Comparison of ENCODE assay signal across 8 mouse cellular contexts in genomic region chr8:109693146-109693900, GRCm38 (mm10). TPM values are rescaled to one million over a fixed set of nuclear protein-coding genes. Genes with fewer than 3 reads are reported as not detected.
A peak's percentile ranks its signal among the peaks of the same experiment; 100 is the strongest.
DNase-seq lines count a peak whose midpoint lies in the region; ATAC-seq and TF ChIP-seq lines count a peak whose summit lies in the region.

Ist1 (minus strand) TSS chr8:109693260.

- H3K9ac ChIP-seq in CH12.LX (ENCODE audit: insufficient read depth, low read depth) = peak within 1 kb of the TSS; percentile 81
- peak within 1 kb of the TSS; percentile 97 for H3K9ac ChIP-seq in forebrain, embryonic 11.5 days (ENCODE audit: low read length)
- H3K9ac ChIP-seq in heart, embryonic 16.5 days (ENCODE audit: low read length) = peak within 1 kb of the TSS; percentile 88
- H3K9ac ChIP-seq in liver, embryonic 15.5 days = peak within 1 kb of the TSS; percentile 94
- peak within 1 kb of the TSS; percentile 99 for H3K9ac ChIP-seq in neural tube, embryonic 12.5 days

- H3K9me3 ChIP-seq in CH12.LX (replicated peaks; ENCODE audit: low read length) = no peaks in the 10 kb centered on the region
- no peaks in the 10 kb centered on the region for H3K9me3 ChIP-seq in forebrain, embryonic 11.5 days (ENCODE audit: control insufficient read depth, low read length)
- no peaks in the 10 kb centered on the region for H3K9me3 ChIP-seq in heart, embryonic 16.5 days (replicated peaks; ENCODE audit: control insufficient read depth, low read length)
- no peaks in the 10 kb centered on the region for H3K9me3 ChIP-seq in liver, embryonic 15.5 days (replicated peaks)
- H3K9me3 ChIP-seq in neural tube, embryonic 12.5 days = no peaks in the 10 kb centered on the region

- dilution Hi-C loops in CH12.LX (cut with MboI; ENCODE audit: extremely low pct_ligation_motif_present, extremely low pct_unique_long_range_greater_than_20kb, low sequenced_read_pairs) = no loop called here

- TF ChIP-seq EP300 in CH12.LX (IDR thresholded peaks at IDR 0.05; ENCODE audit: low read length) = no peak

- no peak for TF ChIP-seq RAD21 in CH12.LX (IDR thresholded peaks at IDR 0.05; ENCODE audit: low read depth, low read length)

- H3K27me3 ChIP-seq in CH12.LX (replicated peaks) = peaks cover 6% of the 10 kb centered on the region
- no peaks in the 10 kb centered on the region for H3K27me3 ChIP-seq in forebrain, embryonic 11.5 days (ENCODE audit: control insufficient read depth, insufficient read depth, low read length)
- no peaks in the 10 kb centered on the region for H3K27me3 ChIP-seq in heart, embryonic 16.5 days (ENCODE audit: control insufficient read depth, insufficient read depth, low read length)
- no peaks in the 10 kb centered on the region for H3K27me3 ChIP-seq in liver, embryonic 15.5 days
- no peaks in the 10 kb centered on the region for H3K27me3 ChIP-seq in neural tube, embryonic 12.5 days (replicated peaks)

- peaks cover 2 to 11% of the 10 kb centered on the region in 2 experiments for H3K36me3 ChIP-seq in CH12.LX (replicated peaks in 1 of 2; ENCODE audit: control insufficient read depth in 1 of 2, insufficient read depth in 1 of 2, low read length in 1 of 2)
- no peaks in the 10 kb centered on the region for H3K36me3 ChIP-seq in forebrain, embryonic 11.5 days (ENCODE audit: control insufficient read depth, insufficient read depth, low read length)
- no peaks in the 10 kb centered on the region for H3K36me3 ChIP-seq in heart, embryonic 16.5 days (ENCODE audit: control insufficient read depth, insufficient read depth)
- no peaks in the 10 kb centered on the region for H3K36me3 ChIP-seq in liver, embryonic 15.5 days (replicated peaks)
- no peaks in the 10 kb centered on the region for H3K36me3 ChIP-seq in neural tube, embryonic 12.5 days

- H3K4me3 ChIP-seq in CH12.LX (replicated peaks in 1 of 3; ENCODE audit: low read depth in 2 of 3, low read length in 2 of 3, poor library complexity in 1 of 3) = peak within 1 kb of the TSS; percentile 92 to 99 (median 98)
- H3K4me3 ChIP-seq in forebrain, embryonic 11.5 days (ENCODE audit: low read depth, low read length) = peak within 1 kb of the TSS; percentile 97
- peak within 1 kb of the TSS; percentile 70 for H3K4me3 ChIP-seq in heart, embryonic 16.5 days (ENCODE audit: low read length)
- peak within 1 kb of the TSS; percentile 99 for H3K4me3 ChIP-seq in liver, embryonic 15.5 days (replicated peaks)
- H3K4me3 ChIP-seq in neural tube, embryonic 12.5 days = peak within 1 kb of the TSS; percentile 100

- DNase-seq in CH12.LX (ENCODE audit: extremely low read depth) = peak; percentile 98
- DNase-seq in c-Kit-positive CD71-positive TER-119-negative erythroid progenitor cells, embryonic 14.5 days (ENCODE audit: low read depth) = peak; percentile 100
- DNase-seq in forebrain, embryonic 11.5 days (ENCODE audit: low spot score) = peak; percentile 99
- DNase-seq in kidney, postnatal 36 days = peak; percentile 98 to 99
- peak; percentile 98 for DNase-seq in telencephalon, adult 2 months (ENCODE audit: low read depth, low spot score)

- peak; percentile 94 for TF ChIP-seq POLR2A in CH12.LX (IDR thresholded peaks at IDR 0.05; ENCODE audit: low read depth, low read length)

- peak within 1 kb of the TSS; percentile 53 for H3K27ac ChIP-seq in CH12.LX (ENCODE audit: insufficient read depth, low read depth)
- H3K27ac ChIP-seq in forebrain, embryonic 11.5 days (ENCODE audit: low read depth, low read length) = peak within 1 kb of the TSS; percentile 41; the same call in 1 of the 2 replicates
- peak within 1 kb of the TSS; percentile 83 for H3K27ac ChIP-seq in heart, embryonic 16.5 days (ENCODE audit: low read length)
- H3K27ac ChIP-seq in liver, embryonic 15.5 days (replicated peaks) = peak within 1 kb of the TSS; percentile 87
- no peak within 1 kb of the TSS for H3K27ac ChIP-seq in neural tube, embryonic 12.5 days

- TF ChIP-seq CTCF in CH12.LX (conservative IDR thresholded peaks at IDR 0.05 in 1 of 2, IDR thresholded peaks at IDR 0.05 in 1 of 2; ENCODE audit: low read depth in 2 of 2, low read length in 2 of 2) = no peak

- peaks cover 40% of the 10 kb centered on the region for H3K79me2 ChIP-seq in CH12.LX (replicated peaks; ENCODE audit: control insufficient read depth, extremely low read depth, insufficient read depth, poor library complexity, severe bottlenecking)

- under 1% methylated on average over 57 of the region's 57 CpGs for WGBS in forebrain, embryonic 11.5 days
- WGBS in heart, embryonic 16.5 days = under 1% methylated on average over 57 of the region's 57 CpGs
- WGBS in liver, embryonic 15.5 days (ENCODE audit: insufficient replicate concordance) = under 1% methylated on average over 57 of the region's 57 CpGs
- WGBS in neural tube, embryonic 12.5 days = under 1% methylated on average over 57 of the region's 57 CpGs

- peak; percentile 98 for ATAC-seq in forebrain, embryonic 11.5 days (replicated peaks; ENCODE audit: low FRiP score)
- peak; percentile 99 for ATAC-seq in heart, embryonic 16.5 days (replicated peaks; ENCODE audit: extremely low read depth, insufficient read depth, low FRiP score)
- peak; percentile 99 for ATAC-seq in liver, embryonic 15.5 days (ENCODE audit: insufficient read depth)
- ATAC-seq in neural tube, embryonic 12.5 days (ENCODE audit: low FRiP score, low read depth) = peak; percentile 98

- in situ Hi-C loops in CH12.LX (cut with MboI; ENCODE audit: low pct_ligation_motif_present, low pct_unique_long_range_greater_than_20kb, low sequenced_read_pairs) = no loop called here

- peaks cover 11 to 33% of the 10 kb centered on the region in 2 experiments for H3K4me1 ChIP-seq in CH12.LX (ENCODE audit: control insufficient read depth in 1 of 2, insufficient read depth in 2 of 2)
- peaks cover 4% of the 10 kb centered on the region; the same call in 1 of the 2 replicates for H3K4me1 ChIP-seq in forebrain, embryonic 11.5 days (replicated peaks; ENCODE audit: control insufficient read depth, insufficient read depth, low read length)
- peaks cover 21% of the 10 kb centered on the region for H3K4me1 ChIP-seq in heart, embryonic 16.5 days (ENCODE audit: control insufficient read depth, insufficient read depth, low read length)
- peaks cover 32% of the 10 kb centered on the region for H3K4me1 ChIP-seq in liver, embryonic 15.5 days (replicated peaks)
- peaks cover 20% of the 10 kb centered on the region for H3K4me1 ChIP-seq in neural tube, embryonic 12.5 days

- H3K4me2 ChIP-seq in CH12.LX (ENCODE audit: insufficient read depth, low read depth, poor library complexity, severe bottlenecking) = peak within 1 kb of the TSS; percentile 94
- peak within 1 kb of the TSS; percentile 66 for H3K4me2 ChIP-seq in forebrain, embryonic 11.5 days (ENCODE audit: low read depth, low read length, severe bottlenecking)
- peak within 1 kb of the TSS; percentile 81 for H3K4me2 ChIP-seq in heart, embryonic 16.5 days (ENCODE audit: low read depth, low read length)
- H3K4me2 ChIP-seq in liver, embryonic 15.5 days = peak within 1 kb of the TSS; percentile 89
- H3K4me2 ChIP-seq in neural tube, embryonic 12.5 days (replicated peaks) = peak within 1 kb of the TSS; percentile 84

TF ChIP-seq in CH12.LX, 34 proteins besides CTCF, POLR2A, EP300 and RAD21 (continues in another document):
- TF ChIP-seq ZKSCAN1 (IDR thresholded peaks at IDR 0.05; ENCODE audit: borderline replicate concordance, low read depth, low read length) = no peak; the same call in 1 of the 2 replicates
- TF ChIP-seq PAX5 (IDR thresholded peaks at IDR 0.05; ENCODE audit: low read length) = no peak
- TF ChIP-seq E2F4 (IDR thresholded peaks at IDR 0.05; ENCODE audit: insufficient replicate concordance, low read depth, low read length) = 0 out of 2 replicates have a peak, but pooled peaks have one; percentile 29
- peak; percentile 79 for TF ChIP-seq IRF4 (IDR thresholded peaks at IDR 0.05; ENCODE audit: low read depth, low read length)
- TF ChIP-seq RCOR1 (conservative IDR thresholded peaks at IDR 0.05; ENCODE audit: low read depth, low read length) = 0 out of 2 replicates have a peak, but pooled peaks have one; percentile 14
- peak; percentile 88 for TF ChIP-seq CHD2 (IDR thresholded peaks at IDR 0.05; ENCODE audit: low read length)
- peak; percentile 82; the same call in 1 of the 2 replicates for TF ChIP-seq MXI1 (IDR thresholded peaks at IDR 0.05; ENCODE audit: low read depth, low read length)
- no peak for TF ChIP-seq ZC3H11A (IDR thresholded peaks at IDR 0.05; ENCODE audit: low read depth, low read length)
- TF ChIP-seq UBTF (IDR thresholded peaks at IDR 0.05; ENCODE audit: low read depth, low read length) = peak; percentile 69; the same call in 1 of the 2 replicates
- peak; percentile 79 for TF ChIP-seq MAX (IDR thresholded peaks at IDR 0.05; ENCODE audit: low read length)
- TF ChIP-seq SMC3 (IDR thresholded peaks at IDR 0.05; ENCODE audit: low read depth, low read length) = no peak
- peak; percentile 47; the same call in 1 of the 2 replicates for TF ChIP-seq POLR2AphosphoS2 (IDR thresholded peaks at IDR 0.05; ENCODE audit: low read depth, low read length)
- peak; percentile 73 for TF ChIP-seq ELF1 (IDR thresholded peaks at IDR 0.05; ENCODE audit: low read depth, low read length)
- TF ChIP-seq TBP (conservative IDR thresholded peaks at IDR 0.05; ENCODE audit: low read depth, low read length) = peak; percentile 95
- TF ChIP-seq USF2 (conservative IDR thresholded peaks at IDR 0.05; ENCODE audit: low read depth, low read length) = no peak; the same call in 1 of the 2 replicates
- peak; percentile 73 for TF ChIP-seq HCFC1 (IDR thresholded peaks at IDR 0.05; ENCODE audit: low read depth, low read length)
- no peak for TF ChIP-seq GABPA (IDR thresholded peaks at IDR 0.05; ENCODE audit: insufficient replicate concordance, low read depth, low read length)
- peak; percentile 96 for TF ChIP-seq KAT2A (IDR thresholded peaks at IDR 0.05; ENCODE audit: insufficient replicate concordance, low read length)
- TF ChIP-seq MEF2A (IDR thresholded peaks at IDR 0.05; ENCODE audit: borderline replicate concordance, low read depth, low read length) = peak; percentile 61
- peak; percentile 65; the same call in 1 of the 2 replicates for TF ChIP-seq NRF1 (IDR thresholded peaks at IDR 0.05; ENCODE audit: low read depth, low read length)
- peak; percentile 93 for TF ChIP-seq NELFE (IDR thresholded peaks at IDR 0.05; ENCODE audit: low read depth, low read length)
- TF ChIP-seq ZMIZ1 (IDR thresholded peaks at IDR 0.05; ENCODE audit: low read depth, low read length) = peak; percentile 83; the same call in 1 of the 2 replicates

RNA-seq across cellular contexts. Expression of gene Ist1, which starts in this region (rescaled TPM):
- total RNA-seq in CH12.LX (2012; rRNA removed) (38.2 and 38.9 TPM in 2 replicates), CH12.LX (2014; rRNA removed) (57.2 and 62.2 TPM in 2 replicates)
- polyA plus RNA-seq in CH12.LX (2012; ENCODE audit: insufficient read length, low read depth) = 49.5 and 53.1 TPM in 2 replicates
- polyA plus RNA-seq in forebrain, embryonic 11.5 days (2014; fragmentation: Nextera tagmentation; extraction: Ambion mirVana) = 172 and 186 TPM in 2 replicates
- polyA plus RNA-seq in heart, embryonic 16.5 days (2015; fragmentation: Nextera tagmentation; extraction: Ambion mirVana) = 95.4 and 98.4 TPM in 2 replicates
- 34.1 and 36.9 TPM in 2 replicates for polyA plus RNA-seq in liver, embryonic 15.5 days (2015; fragmentation: Nextera tagmentation; extraction: Ambion mirVana)
- 197 TPM in 2 replicates for polyA plus RNA-seq in neural tube, embryonic 12.5 days (2016; fragmentation: Nextera tagmentation; extraction: Ambion mirVana)
